Mouse (Mus musculus): ENCODE results near the gene H2-Oa.

- TF ChIP-seq TAL1 (IDR thresholded peaks at IDR 0.05; ENCODE audit: low read length) (no peak), GATA1 (IDR thresholded peaks at IDR 0.05; ENCODE audit: low read length) (no peak)
Observed at GRCm38 (mm10) chr17:34101185-34101584, 9.0 kb downstream of the H2-Oa start.
